Mouse (Mus musculus) brown adipose tissue, adult 24 weeks (tissue): ENCODE measurements around the gene Gdpd5. TPM values are rescaled to one million over a fixed set of nuclear protein-coding genes. Genes with fewer than 3 reads are reported as not detected.
"Not testable (repeated sequence)": the region's sequence is repeated elsewhere in the genome, so short reads cannot be mapped to it uniquely, and the experiment has no call there.

Source experiments
- H3K27ac ChIP-seq: fragments of 200-500 bp; replicated peaks from 2 replicates; pipeline ENCODE4 v1.5.1; 2012; ENCODE audit warnings: low read depth, mild to moderate bottlenecking, low read length
- H3K4me1 ChIP-seq: fragments of 200-500 bp; 2 replicates; pipeline ENCODE4 v1.6.1; 2012; ENCODE audit warnings: low read length, mixed read lengths; ENCODE audit not compliant: control insufficient read depth, insufficient read depth, insufficient read length
- H3K4me3 ChIP-seq: fragments of 200-500 bp; 2 replicates; pipeline ENCODE4 v1.5.1; 2012; ENCODE audit warnings: low read depth, mild to moderate bottlenecking, low read length, moderate library complexity; ENCODE audit not compliant: insufficient read depth
- polyA plus RNA-seq: library from polyadenylated mRNA; stranded (reverse); fragments of >200 nt; gene quantifications from 2 replicates; pipeline ENCODE4 v1.2.4, GENCODE M21; 2012; ENCODE audit not compliant: missing spikeins, insufficient read depth, insufficient read length

Gdpd5 gene
- polyA plus RNA-seq, 1 experiment: 10.1 TPM

DNA sequence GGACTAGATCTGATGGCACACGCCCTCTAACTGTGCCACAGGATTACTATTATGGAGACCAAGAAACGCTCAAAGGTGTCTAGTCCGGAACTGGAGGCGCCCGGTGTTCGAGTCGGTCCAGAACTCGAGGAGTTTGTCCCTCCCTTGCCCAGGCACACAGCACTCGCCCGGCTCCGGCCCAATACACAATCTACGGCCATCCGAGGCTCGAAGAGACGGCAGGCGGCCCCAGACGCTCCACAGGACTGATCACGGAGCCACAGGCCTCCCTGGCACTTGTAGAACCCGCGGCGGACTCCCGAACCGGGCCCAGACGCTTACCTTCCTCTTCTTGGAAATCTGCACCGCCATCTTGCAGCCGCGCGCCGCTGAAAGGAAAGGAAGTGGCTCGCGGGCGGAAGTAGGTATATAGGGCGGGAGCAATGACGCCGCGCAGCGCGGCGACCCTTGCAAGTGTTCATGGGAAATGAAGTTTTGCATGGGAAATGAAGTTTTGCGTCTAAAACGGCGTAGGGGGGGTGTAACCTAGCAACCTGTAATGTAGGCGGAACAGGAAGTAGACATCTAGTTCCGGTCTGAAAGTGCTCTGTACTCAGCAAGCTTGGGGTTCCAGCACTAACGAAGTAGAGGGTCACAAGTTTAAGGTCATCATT is 102.2 kb downstream of the Gdpd5 start, which contains the start of gene Rps3:
Rps3 (minus strand) TSS at position 468 of the 653 bp plus-strand sequence.
- peak within 1 kb of the TSS; percentile 40; the same call in 1 of the 2 replicates for H3K27ac ChIP-seq
- peaks cover 4% of the 10 kb centered on the region; the same call in 1 of the 2 replicates for H3K4me1 ChIP-seq
- peak within 1 kb of the TSS; percentile 82 for H3K4me3 ChIP-seq

DNA sequence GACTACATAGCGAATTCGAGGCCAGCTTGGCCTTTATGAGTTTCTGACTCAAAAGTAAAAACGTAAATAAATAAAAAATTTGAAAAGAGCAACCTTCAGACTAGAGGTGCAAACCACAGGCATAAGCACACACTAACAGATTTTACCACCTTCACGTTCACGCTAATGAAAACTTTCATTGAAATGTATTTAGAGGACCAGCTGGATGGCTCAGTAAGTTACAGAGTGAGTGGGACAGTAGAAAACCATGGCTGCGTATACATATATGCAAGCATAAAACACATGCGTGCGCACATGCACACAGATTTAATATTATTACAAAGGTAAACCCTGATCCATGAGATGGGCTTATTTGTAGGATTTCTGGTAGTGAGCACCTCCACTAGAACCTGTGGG is 102.7 kb downstream of the Gdpd5 start:
- no peak overlapping the region for H3K27ac ChIP-seq

DNA sequence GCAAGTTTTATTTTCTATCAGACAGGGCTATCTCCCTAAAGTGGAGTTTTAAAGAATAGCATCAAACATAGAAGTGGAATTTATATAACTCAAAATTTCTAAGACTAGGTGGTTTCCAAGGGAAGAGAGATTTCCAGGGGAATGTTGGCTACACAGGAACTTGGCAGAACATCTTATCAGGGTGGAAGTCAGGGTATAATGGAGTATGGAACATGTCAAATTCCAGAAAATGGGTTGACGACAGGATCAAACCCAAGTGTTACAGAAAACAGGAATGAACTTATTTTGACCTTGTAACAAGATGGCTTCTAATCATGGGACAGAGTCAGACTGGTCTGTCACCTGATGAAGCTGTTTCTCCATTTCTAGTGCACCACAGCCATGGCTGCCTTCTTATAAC is 103.5 kb downstream of the Gdpd5 start:
- H3K27ac ChIP-seq: no peak overlapping the region
- H3K4me1 ChIP-seq: peaks cover 4% of the 10 kb centered on the region; the same call in 1 of the 2 replicates
- no peak overlapping the region for H3K4me3 ChIP-seq

More for the DNA sequence above, 102.7 kb downstream of the Gdpd5 start:
- Histone ChIP-seq H3K4me1 (peaks cover 4% of the 10 kb centered on the region; the same call in 1 of the 2 replicates), H3K4me3 (peak overlapping the region; percentile 27; the same call in 1 of the 2 replicates)

DNA sequence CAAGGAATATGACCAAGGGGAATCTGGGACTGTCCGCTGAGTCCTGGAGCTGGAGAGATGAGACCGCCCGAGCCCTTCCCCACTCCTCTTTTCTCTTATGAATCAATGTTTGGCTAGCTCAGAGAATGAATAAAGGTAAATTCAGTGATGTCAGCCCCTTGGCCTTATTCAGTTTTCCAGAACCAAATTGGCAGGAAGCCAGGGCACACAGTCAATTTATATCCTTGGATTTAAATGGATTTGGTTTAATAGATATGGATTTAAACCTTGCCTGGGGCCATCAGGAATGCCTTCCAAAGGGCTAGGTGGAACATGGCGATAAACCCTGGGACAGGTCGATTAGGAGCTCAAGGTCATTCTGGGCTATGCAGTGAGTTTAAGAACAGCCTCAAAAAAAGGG is 108.5 kb downstream of the Gdpd5 start:
- no peak overlapping the region for H3K4me3 ChIP-seq
- H3K27ac ChIP-seq: no peak overlapping the region
- H3K4me1 ChIP-seq: no peaks in the 10 kb centered on the region

DNA sequence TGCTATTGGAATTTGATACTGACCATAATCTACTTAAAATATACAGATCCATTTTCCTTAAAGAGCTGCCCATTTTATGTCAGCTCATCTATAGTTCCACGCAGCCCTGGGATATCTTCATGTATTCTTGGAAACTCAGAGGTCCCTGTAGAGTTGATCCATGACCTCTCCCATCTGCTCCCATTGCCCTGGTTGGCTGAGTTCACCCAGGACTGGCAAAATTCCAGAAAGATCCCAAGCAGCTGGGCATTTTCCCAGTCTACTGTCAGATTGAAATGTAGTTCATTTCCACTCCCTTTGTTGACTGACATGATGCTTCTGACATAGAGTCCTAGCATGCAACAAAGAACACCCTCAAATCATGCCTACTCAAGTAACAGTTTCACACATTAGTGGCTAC is 117.9 kb downstream of the Gdpd5 start:
- Histone ChIP-seq H3K4me1 (no peaks in the 10 kb centered on the region), H3K4me3 (no peak overlapping the region), H3K27ac (no peak overlapping the region)

DNA sequence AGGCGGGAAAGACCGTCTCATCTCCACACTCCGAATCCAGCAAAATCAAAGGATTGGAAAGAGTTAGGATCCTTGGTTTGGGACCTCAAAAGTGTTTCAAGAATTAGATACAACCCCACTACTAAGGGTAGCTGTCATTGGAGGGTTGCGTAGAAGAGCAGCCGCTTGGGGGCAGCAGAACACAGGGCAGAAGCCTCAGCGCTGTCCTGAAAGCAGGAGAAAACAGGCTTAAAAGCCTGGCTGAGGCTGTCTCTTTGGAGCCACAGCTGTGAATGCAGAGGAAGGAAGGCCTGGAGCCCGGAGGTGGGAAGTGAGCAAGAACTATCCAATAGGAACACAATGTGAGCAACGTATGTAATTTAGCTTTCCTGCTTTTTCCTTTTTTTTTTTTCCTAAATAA is 119.0 kb downstream of the Gdpd5 start:
- Histone ChIP-seq H3K27ac (no peak overlapping the region), H3K4me3 (no peak overlapping the region), H3K4me1 (no peaks in the 10 kb centered on the region)

DNA sequence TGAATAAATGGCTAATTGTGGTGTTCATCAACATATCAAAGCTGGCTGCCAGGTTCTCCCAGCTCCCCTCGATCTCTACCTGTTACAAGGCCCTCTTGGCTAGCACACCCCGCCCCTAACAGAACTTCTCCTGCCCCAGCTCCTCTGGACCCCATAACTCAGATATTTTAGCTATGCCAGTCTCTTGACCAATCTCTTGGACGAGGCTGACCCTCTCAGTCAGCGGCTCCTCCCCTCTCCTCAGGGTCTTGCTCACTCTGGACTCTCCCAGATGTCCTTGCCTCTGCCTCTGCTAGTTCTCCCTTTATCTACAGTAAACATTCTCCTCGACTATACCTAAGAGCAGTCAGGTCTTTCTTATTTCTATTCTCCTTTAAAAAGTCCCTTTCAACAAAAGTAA is 119.4 kb downstream of the Gdpd5 start:
- Histone ChIP-seq H3K4me3 (no peak overlapping the region), H3K27ac (no peak overlapping the region), H3K4me1 (no peaks in the 10 kb centered on the region)

DNA sequence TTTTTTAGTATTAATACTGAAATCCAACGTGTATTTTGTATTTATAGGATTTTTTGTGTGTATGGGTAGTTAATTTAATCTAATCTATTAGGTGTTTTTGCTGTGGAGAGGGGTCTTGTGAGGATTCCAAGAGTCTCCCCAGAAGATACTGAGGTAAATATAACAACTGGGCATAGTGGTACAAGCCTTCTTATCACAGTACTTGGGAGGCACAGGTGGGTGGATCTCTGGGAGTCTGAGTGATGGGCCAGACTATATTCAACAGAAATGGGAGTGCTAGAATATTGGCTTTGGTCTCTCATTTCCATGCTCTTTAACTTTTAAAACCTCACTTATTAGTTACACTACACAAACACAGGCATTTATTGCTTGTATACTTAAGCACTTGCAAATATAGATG is 119.9 kb downstream of the Gdpd5 start:
- H3K4me3 ChIP-seq: no peak overlapping the region
- H3K27ac ChIP-seq: no peak overlapping the region

DNA sequence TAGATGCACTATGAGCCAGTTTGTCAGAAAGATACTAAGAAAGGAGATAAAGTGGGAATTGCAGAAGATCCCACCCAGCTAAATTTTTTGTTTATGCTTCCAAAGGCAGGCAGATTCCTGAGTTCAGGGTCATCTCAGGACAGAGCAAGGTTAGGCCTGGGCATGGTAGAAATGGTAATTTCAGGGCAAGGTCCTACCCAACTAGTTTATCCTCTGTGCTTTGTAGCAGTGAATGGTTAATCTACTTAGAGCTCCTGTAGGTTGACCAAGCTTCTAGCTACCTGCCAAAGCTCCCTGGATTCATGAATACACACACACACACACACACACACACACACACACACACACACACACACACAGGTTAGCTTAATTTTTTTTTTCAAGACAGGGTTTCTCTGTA is 123.3 kb downstream of the Gdpd5 start:
- Histone ChIP-seq H3K4me1 (no peaks in the 10 kb centered on the region), H3K27ac (no peak overlapping the region), H3K4me3 (no peak overlapping the region)

More for the DNA sequence above, 119.9 kb downstream of the Gdpd5 start:
- H3K4me1 ChIP-seq: no peaks in the 10 kb centered on the region

DNA sequence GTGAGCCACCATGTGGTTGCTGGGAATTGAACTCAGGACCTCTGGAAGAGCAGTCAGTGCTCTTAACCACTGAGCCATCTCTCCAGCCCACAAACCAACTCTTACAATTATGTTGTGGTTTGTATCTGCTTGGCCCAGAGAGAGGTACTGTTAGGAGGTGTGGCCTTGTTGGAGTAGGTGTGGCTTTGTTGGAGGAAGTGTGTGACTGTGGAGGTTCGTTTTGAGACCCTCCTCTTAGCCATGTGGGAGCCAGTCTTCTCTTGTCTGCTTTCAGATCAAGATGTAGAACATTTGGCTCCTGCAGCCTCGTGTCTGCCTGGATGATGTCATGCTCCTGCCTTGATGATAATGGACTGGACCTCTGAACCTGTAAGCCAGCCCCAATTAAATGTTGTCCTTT is 127.0 kb downstream of the Gdpd5 start:
- H3K27ac ChIP-seq, H3K4me3 ChIP-seq, H3K4me1 ChIP-seq: not testable (repeated sequence)

DNA sequence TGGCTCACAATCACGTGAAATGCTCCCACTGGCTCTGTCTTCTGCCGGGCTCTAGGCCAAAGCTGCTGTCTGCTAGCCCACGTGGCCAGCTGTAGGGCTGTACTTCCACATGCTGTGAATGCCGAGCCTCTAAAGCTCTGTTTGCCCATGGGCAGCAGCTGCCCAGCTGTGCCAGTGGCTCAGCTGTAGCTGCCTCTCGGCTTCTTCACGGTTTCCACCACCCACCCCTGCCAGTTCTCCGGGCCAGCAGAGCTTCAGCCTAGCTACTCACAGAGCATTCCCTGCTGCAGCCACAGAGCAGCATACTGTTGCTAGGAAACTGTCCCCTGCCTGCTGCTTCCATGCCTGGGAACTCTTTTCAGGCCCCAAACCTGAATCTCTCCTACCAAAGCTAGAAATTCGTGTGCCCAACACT is 128.9 kb downstream of the Gdpd5 start:
- no peaks in the 10 kb centered on the region for H3K4me1 ChIP-seq
- no peak overlapping the region for H3K4me3 ChIP-seq
- H3K27ac ChIP-seq: no peak overlapping the region

Other genes with a start within 250 kb of the Gdpd5 start
- 11.5 and 12.4 TPM in 2 replicates for gene Uvrag, start 240.3 kb upstream of the Gdpd5 start, polyA plus RNA-seq
- 1,082 and 1,581 TPM in 2 replicates for gene Dgat2, start 198.7 kb upstream of the Gdpd5 start, polyA plus RNA-seq
- gene Mogat2, start 142.8 kb upstream of the Gdpd5 start, polyA plus RNA-seq: 0.59 and 1.3 TPM in 2 replicates
- gene Map6, start 114.0 kb upstream of the Gdpd5 start, polyA plus RNA-seq: 9.4 and 18.8 TPM in 2 replicates
- 245 and 533 TPM in 2 replicates for gene Serpinh1, start 28.2 kb upstream of the Gdpd5 start, polyA plus RNA-seq
- gene Klhl35, start 84.6 kb downstream of the Gdpd5 start, polyA plus RNA-seq: not detected in 2 replicates
- 458 and 609 TPM in 2 replicates for gene Rps3, start 102.3 kb downstream of the Gdpd5 start, polyA plus RNA-seq
- 10.7 and 14.7 TPM in 2 replicates for gene Arrb1, start 154.1 kb downstream of the Gdpd5 start, polyA plus RNA-seq
- gene Tpbgl, start 245.7 kb downstream of the Gdpd5 start, polyA plus RNA-seq: 4.5 TPM in 2 replicates